Mouse (Mus musculus) testis, adult 2 months (tissue): Measurements from ENCODE around the gene Snx29. TPM values are rescaled to one million over a fixed set of nuclear protein-coding genes. Genes with fewer than 3 reads are reported as not detected.
"Not testable (repeated sequence)": the region's sequence is repeated elsewhere in the genome, so short reads cannot be mapped to it uniquely, and the experiment has no call there.

Experiments used
- H3K27ac ChIP-seq: fragments of 200-500 bp; 2 replicates; pipeline ENCODE4 v1.5.1; 2012; ENCODE audit warnings: low read depth, low read length; ENCODE audit not compliant: control insufficient read depth, insufficient read depth
- H3K27me3 ChIP-seq: fragments of 200-500 bp; 2 replicates; pipeline ENCODE4 v1.6.1; 2012; ENCODE audit warnings: mild to moderate bottlenecking, low read length, moderate library complexity; ENCODE audit not compliant: control insufficient read depth, insufficient read depth
- H3K36me3 ChIP-seq: fragments of 200-500 bp; 2 replicates; pipeline ENCODE4 v1.6.1; 2012; ENCODE audit warnings: mild to moderate bottlenecking, low read length; ENCODE audit not compliant: control insufficient read depth, insufficient read depth
- H3K4me1 ChIP-seq: fragments of 200-500 bp; 2 replicates; pipeline ENCODE4 v1.6.1; 2012; ENCODE audit warnings: low read length; ENCODE audit not compliant: control insufficient read depth, insufficient read depth
- H3K4me3 ChIP-seq: fragments of 200-500 bp; 2 replicates; pipeline ENCODE4 v1.5.1; 2012; ENCODE audit warnings: low read depth, mild to moderate bottlenecking, low read length, moderate library complexity, mixed read lengths; ENCODE audit not compliant: control insufficient read depth
- CTCF ChIP-seq: fragments of 200-500 bp; IDR thresholded peaks from 2 replicates; pipeline ENCODE4 v1.5.1; 2012; ENCODE audit warnings: low read depth, mild to moderate bottlenecking, inconsistent platforms, low read length, moderate library complexity; ENCODE audit not compliant: control insufficient read depth, insufficient read depth, insufficient replicate concordance
- POLR2A ChIP-seq: fragments of 200-500 bp; IDR thresholded peaks from 2 replicates; pipeline ENCODE4 v1.6.1; 2012; ENCODE audit warnings: low read depth, mild to moderate bottlenecking, inconsistent platforms, low read length, moderate library complexity; ENCODE audit not compliant: control insufficient read depth
- polyA plus RNA-seq: library from polyadenylated mRNA; depleted of rRNA; stranded (reverse); fragments of >200 nt; gene quantifications from 2 replicates; pipeline ENCODE4 v1.2.3, GENCODE M21; 2012

Gene Snx29
- polyA plus RNA-seq, 1 experiment: 6.1 TPM

DNA sequence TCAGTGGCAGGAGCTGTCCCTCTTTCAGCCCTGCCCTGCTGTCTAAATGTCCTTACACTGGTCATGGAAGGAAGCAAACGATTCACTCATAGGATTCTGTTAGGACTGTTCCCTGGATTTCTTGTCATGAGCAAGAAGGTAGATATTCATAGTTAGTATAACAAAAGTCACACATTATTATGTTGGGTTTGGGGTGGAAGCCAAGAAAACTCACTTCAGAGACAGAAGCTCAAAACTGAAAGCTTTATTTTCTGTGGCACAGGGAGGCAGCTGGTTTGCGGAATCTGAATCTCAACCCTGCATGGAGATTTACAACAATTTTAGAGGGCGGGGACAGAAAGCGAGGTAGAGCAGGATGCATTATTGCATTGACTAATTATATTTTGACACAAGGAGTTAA lies 86.0 kb downstream of the Snx29 start:
- no peaks in the 10 kb centered on the region for H3K27me3 ChIP-seq
- H3K4me3 ChIP-seq: no peak overlapping the region
- no peak overlapping the region for H3K27ac ChIP-seq
- H3K4me1 ChIP-seq: peaks cover 4% of the 10 kb centered on the region
- H3K36me3 ChIP-seq: no peaks in the 10 kb centered on the region
- TF ChIP-seq POLR2A (no peak), CTCF (no peak)

- H3K27me3 ChIP-seq: no peaks in the 10 kb centered on the region
- H3K27ac ChIP-seq: no peak overlapping the region
- no peak for TF ChIP-seq CTCF
- TF ChIP-seq POLR2A: no peak
- no peaks in the 10 kb centered on the region for H3K4me1 ChIP-seq
- H3K36me3 ChIP-seq: no peaks in the 10 kb centered on the region
- no peak overlapping the region for H3K4me3 ChIP-seq
These were observed 91.9 kb downstream of the Snx29 start for GRCm38 (mm10) chr16:11414631-11415030.

GRCm38 (mm10) chr16:11418183-11418588 lies 95.5 kb downstream of the Snx29 start:
- Histone ChIP-seq H3K27me3 (no peaks in the 10 kb centered on the region), H3K36me3 (no peaks in the 10 kb centered on the region), H3K4me1 (no peaks in the 10 kb centered on the region; the same call in 1 of the 2 replicates), H3K4me3 (no peak overlapping the region), H3K27ac (no peak overlapping the region)
- no peak for TF ChIP-seq POLR2A
- peak; percentile 81; the same call in 1 of the 2 replicates for TF ChIP-seq CTCF

DNA sequence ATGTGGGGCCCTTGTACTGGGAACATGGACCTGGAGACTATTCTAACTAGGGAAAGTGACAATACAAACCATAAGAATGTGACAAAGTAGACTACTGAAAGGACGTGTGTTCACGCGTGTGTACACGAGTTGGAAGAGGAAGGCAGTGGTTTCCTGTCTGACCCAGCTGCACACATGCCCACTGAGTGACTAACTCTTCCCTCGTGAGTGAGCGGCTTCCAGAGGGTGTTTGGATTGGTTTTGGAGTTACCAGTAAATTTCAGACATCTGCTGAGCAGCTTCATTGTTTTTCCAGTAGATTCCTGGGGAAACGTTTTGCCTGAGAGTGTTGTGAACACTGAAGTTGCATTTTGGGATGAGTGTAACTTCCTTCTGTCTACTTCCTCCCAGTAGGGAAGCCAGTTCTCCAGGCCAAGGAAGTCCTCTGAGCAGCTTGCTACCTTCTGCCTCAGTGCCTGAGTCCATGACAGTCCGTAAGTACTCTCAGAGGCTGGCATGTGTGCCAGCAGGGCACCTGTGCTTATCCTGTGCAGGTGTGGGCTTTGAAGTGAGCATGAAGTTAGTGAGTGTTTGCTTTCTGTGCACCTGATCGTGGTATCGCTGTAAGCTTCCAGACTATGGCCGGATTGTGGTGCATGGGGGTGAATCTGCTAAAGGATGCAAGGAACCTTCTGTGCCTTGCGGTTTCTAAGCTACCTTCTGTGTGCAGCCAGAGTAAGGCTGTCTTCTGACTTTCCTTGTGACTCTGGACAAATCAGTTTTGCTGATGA lies 97.8 kb downstream of the Snx29 start:
- Histone ChIP-seq H3K4me1 (no peaks in the 10 kb centered on the region; the same call in 1 of the 2 replicates), H3K27me3 (no peaks in the 10 kb centered on the region), H3K4me3 (no peak overlapping the region), H3K27ac (no peak overlapping the region), H3K36me3 (no peaks in the 10 kb centered on the region)
- TF ChIP-seq POLR2A (no peak), CTCF (no peak)

- Histone ChIP-seq H3K4me3 (no peak overlapping the region), H3K27ac (no peak overlapping the region), H3K27me3 (no peaks in the 10 kb centered on the region), H3K4me1 (no peaks in the 10 kb centered on the region; the same call in 1 of the 2 replicates), H3K36me3 (no peaks in the 10 kb centered on the region)
- TF ChIP-seq CTCF (no peak), POLR2A (no peak)
These were observed 99.5 kb downstream of the Snx29 start for GRCm38 (mm10) chr16:11422165-11422564.

- H3K27ac ChIP-seq: no peak overlapping the region
- TF ChIP-seq CTCF (no peak), POLR2A (no peak)
- no peaks in the 10 kb centered on the region for H3K27me3 ChIP-seq
- no peaks in the 10 kb centered on the region for H3K36me3 ChIP-seq
- H3K4me3 ChIP-seq: no peak overlapping the region
- H3K4me1 ChIP-seq: no peaks in the 10 kb centered on the region; the same call in 1 of the 2 replicates
These were observed 100.3 kb downstream of the Snx29 start for GRCm38 (mm10) chr16:11422889-11423610.

GRCm38 (mm10) chr16:11423611-11424297 lies 101.0 kb downstream of the Snx29 start:
- not testable (repeated sequence) for H3K4me3 ChIP-seq, H3K36me3 ChIP-seq, H3K4me1 ChIP-seq, H3K27ac ChIP-seq, H3K27me3 ChIP-seq
- peak; percentile 40; the same call in 1 of the 2 replicates for TF ChIP-seq CTCF
